Mouse (Mus musculus) embryo, embryonic 10 days (tissue): ENCODE data around the gene Catspere2.
A peak's percentile ranks its signal among the peaks of the same experiment; 100 is the strongest.
"Not testable (repeated sequence)": the region's sequence is repeated elsewhere in the genome, so short reads cannot be mapped to it uniquely, and the experiment has no call there.

Experiments
- DNase-seq: peaks from one replicate; pipeline ENCODE4 v3.0.0-alpha.2; 2015; ENCODE audit warnings: low spot score

The Catspere2 gene

GRCm38 (mm10) chr1:177983024-177983450 is at the start of gene Catspere2:
Gene Catspere2 (plus strand): TSS chr1:177983423.
- peak; percentile 97 for DNase-seq

DNA sequence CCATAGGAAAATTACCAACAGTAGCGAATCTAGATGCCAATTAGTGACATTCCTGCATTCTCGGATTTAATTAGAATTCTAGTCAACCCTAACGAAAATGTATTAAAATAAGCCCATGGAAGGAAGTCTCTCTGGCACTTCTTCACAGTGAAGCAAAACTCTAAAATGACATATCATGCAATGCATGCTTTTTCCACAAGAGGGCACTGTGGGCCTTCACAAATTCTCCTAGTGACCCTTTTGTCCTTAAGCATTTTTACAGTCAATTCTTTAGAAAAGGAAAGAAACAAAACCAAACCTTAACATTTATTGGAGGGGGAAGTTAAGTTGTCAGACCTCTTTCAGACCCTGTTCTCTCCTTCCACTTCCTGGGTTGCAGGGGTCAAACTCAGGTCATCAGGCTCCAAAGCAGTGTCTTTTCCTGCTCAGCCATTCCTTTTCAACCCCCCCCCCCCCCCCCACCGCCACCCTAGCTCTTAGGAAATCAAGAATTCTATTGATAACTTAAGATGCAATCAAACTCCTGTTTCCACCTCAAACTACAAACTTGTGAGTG is 42.7 kb upstream of the Catspere2 start:
- DNase-seq = not testable (repeated sequence)

DNA sequence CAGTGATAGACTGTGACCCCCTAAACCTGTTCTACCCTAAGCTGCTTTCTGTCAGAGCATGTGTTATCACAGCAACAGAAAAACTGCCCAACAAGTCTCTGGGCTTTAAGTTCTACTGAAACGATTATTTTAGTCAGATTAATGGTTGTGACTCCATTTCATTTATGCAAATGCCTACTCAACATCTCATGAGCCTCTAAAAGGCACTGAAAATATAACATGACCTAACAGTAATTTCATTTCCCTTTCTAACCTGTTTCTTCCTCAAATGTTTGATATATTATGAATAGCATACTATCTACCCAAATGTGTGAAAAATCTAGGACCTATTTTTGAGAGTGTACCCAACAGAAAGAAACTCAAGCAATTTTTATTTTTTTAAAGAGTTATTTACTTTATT is 1.9 kb upstream of the Catspere2 start:
- no peak for DNase-seq

DNA sequence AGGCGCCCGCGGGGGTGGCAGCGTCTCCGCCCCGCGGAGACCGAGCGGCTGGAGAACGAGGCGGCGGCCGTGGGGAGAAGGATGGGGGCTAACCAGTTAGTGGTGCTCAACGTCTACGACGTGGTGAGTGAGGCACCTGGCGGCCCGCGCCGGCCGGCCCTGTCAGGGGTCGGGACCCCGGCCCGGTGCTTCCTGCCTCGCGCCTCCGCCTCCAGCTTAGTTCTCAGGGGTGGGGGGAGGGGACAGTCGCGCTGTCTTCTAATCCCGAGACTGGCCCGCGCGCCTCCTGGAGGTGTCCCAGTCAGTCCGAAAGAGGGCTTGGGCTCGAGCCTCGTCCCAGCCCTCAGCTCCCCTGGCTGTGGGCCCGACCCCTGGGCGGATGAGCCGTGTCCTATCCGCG is 359 bp downstream of the Catspere2 start:
- not testable (repeated sequence) for DNase-seq

DNA sequence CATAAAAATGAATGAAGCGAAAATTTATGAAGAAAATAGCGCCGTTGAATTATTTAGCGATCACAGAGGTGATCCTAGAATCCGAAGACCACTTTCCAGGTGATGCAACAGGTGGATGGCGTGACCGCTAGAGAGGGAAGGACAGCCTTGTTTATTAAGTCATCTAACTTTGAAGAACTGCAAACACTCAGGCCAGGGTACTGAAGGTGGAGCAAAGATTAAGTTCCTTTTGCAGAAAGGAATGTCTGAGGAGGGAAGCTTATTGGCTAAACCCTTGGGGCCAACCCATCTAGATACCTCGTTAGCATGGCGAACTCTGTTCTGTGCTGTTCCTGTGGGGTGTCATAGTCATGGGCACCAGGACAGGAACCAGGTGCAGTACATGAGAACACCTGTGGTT is 983 bp downstream of the Catspere2 start:
- DNase-seq = no peak

DNA sequence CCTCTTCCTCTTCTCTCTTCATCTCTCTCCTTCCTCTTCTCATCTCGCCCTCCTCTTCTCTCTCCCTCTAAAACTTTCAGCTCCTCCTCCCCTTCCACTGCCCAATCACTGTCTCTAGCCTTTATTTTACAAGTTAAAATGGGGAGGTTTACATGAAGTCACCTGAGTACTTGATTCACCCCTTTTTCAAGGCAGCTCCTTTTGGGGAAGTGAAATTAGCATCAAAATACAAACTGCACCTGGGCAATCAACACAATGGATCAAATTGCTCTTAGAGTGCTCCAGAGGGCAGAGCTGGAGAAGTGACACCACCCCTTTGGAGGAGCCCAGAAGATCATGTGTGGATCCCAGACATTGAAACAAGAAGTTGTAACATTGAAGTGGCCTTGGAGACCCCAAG is 4.3 kb downstream of the Catspere2 start:
- DNase-seq = not testable (repeated sequence)

DNA sequence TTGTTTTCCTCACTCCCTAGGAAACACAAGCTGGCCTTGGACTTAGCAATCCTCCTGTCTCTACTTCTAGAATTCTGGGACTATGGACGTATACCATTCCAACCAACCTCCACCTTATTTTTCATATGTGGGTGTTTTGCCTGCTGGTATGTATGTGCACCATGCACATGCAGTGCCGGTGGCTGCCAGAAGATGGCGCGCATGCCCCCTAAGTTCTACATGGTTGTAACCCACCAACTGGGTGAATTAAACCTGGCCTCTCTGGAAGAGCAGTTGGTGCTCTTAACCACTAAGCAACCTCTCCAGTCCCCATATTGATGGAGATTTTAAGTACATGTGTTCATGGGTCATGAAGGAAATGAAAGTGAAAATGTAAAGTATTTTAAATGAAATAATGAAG is 89.6 kb downstream of the Catspere2 start:
- peak; percentile 23 for DNase-seq

DNA sequence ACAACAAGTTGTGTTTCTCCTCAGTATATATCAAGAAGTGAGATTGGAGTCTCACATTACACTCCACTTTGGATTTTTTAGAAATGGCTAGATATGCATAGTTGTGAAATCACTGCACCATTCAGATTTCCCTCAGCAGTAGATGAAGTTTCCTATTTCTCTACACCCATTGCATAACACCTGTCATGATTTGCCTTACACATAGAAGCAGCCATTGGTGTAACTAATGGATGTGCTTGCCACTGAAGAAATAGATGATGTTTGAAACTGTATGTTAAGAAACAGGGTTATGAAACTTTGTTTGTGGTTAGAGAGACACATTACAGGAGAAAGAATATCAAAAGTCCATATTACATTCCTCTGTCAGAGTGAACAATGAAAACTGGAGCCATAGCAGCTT is 114.6 kb downstream of the Catspere2 start:
- DNase-seq = not testable (repeated sequence)

- DNase-seq = not testable (repeated sequence)
Observed at GRCm38 (mm10) chr1:178108514-178108913, 125.3 kb downstream of the Catspere2 start.

- DNase-seq = not testable (repeated sequence)
Observed at GRCm38 (mm10) chr1:178122236-178122635, 139.0 kb downstream of the Catspere2 start.

- no peak for DNase-seq
Observed at GRCm38 (mm10) chr1:178134288-178134687, 151.1 kb downstream of the Catspere2 start.

GRCm38 (mm10) chr1:178146513-178146912 is 163.3 kb downstream of the Catspere2 start:
- DNase-seq = not testable (repeated sequence)

GRCm38 (mm10) chr1:178146915-178147314 is 163.7 kb downstream of the Catspere2 start:
- DNase-seq = peak; percentile 14

DNA sequence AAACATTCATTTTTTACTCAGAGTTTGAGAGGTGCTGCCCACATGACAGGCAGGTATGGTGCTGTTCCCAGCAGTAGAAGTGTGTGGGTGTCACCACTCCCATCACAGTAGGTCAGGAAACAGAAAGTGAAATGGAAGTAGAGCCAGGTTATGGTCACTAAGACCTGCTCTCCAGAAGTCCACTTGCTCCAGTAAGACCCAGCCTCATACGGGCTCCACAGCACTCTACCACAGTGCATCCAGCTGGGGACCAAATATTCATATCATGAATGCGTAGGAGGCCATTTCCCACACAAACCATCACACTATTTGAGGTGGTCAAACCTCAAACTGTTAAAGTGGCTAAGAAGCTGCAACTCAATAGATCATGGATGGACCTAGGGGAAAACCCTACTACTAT is 199.0 kb downstream of the Catspere2 start:
- DNase-seq = no peak

DNA sequence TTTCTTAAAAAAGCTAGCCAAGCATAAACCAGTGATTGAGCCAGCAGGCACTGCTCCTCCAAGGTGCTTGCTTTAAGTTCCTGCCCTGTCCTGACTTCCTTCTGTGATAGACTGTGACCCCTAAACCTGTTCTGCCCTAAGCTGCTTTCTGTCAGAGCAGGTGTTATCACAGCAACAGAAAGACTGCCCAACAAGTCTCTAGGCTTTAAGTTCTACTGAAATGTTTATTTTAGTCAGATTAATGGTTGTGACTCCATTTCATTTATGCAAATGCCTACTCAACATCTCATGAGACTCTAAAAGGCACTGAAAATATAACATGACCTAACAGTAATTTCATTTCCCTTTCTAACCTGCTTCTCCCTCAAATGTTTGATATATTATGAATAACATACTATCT is 202.4 kb downstream of the Catspere2 start:
- no peak for DNase-seq

GRCm38 (mm10) chr1:178187216-178187791 is 204.1 kb downstream of the Catspere2 start, which contains the start of gene Desi2:
Gene Desi2 (plus strand): TSS chr1:178187417.
- peak; percentile 96 for DNase-seq

DNA sequence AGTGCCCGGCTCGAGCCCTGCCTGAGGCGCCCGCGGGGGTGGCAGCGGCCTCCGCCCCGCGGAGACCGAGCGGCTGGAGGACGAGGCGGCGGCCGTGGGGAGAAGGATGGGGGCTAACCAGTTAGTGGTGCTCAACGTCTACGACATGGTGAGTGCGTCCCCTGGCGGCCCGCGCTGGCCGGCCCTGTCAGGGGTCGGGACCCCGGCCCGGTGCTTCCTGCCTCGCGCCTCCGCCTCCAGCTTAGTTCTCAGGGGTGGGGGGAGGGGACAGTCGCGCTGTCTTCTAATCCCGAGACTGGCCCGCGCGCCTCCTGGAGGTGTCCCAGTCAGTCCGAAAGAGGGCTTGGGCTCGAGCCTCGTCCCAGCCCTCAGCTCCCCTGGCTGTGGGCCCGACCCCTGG is 204.6 kb downstream of the Catspere2 start:
- DNase-seq = peak; percentile 79

GRCm38 (mm10) chr1:178188386-178188785 is 205.2 kb downstream of the Catspere2 start:
- peak; percentile 5 for DNase-seq

DNA sequence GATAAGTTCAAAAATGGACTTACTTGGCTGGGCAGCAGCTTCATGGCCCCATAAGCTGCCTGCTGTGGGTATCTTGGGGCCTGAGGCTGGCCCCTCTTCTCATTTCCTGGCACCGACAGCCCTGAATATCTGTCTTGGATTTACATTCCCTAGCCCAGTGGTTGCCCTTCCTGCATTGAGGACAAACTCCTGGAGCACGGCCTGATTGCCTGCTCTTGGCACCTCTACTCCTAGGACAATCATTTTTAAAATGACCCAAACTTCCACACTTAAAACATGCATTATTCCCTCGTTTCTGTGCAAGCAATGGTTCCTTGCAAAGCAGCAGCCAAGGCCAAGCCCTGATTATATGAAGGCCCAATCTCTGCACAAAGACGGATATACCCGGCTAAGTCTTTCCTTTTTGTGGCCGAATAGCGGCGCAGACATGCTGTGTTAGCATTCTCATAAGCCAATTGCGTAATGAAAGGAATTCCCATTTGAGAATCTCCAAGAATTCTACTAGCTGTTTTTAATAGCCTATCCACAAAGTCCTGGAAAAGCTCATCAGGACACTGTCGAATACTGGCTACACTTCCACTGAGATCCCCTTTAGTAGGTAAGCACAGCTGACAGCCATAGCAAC is 222.6 kb downstream of the Catspere2 start:
- no peak for DNase-seq

DNA sequence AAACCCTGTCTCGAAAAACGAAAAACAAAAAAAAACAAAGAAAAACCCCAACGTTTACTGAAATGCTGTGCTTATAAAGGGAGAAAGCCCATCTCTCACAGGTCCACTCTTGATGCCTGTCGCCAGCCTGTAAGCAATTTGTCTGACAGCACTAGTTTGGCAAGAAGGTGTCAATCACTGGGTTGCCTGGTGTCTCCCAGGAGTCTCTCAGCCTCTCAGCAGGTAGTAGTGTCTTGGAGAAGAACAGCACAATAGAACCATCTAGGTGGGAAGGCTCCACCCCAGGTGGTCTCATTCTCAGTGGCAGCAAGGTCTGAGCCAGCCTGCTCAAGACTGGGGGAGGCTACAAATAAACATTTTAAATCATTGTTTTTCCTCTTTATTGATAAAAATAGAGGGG is 224.6 kb downstream of the Catspere2 start:
- not testable (repeated sequence) for DNase-seq

GRCm38 (mm10) chr1:178209966-178210365 is 226.7 kb downstream of the Catspere2 start:
- DNase-seq = no peak

- DNase-seq = no peak
Observed at GRCm38 (mm10) chr1:178217157-178217556, 233.9 kb downstream of the Catspere2 start.

GRCm38 (mm10) chr1:178218305-178218704 is 235.1 kb downstream of the Catspere2 start:
- DNase-seq = no peak
